Mouse (Mus musculus): ENCODE results near the gene 6030468B19Rik.
A peak's percentile ranks its signal among the peaks of the same experiment; 100 is the strongest.
"Not testable (repeated sequence)": the region's sequence is repeated elsewhere in the genome, so short reads cannot be mapped to it uniquely, and the experiment has no call there.

6030468B19Rik gene

DNA sequence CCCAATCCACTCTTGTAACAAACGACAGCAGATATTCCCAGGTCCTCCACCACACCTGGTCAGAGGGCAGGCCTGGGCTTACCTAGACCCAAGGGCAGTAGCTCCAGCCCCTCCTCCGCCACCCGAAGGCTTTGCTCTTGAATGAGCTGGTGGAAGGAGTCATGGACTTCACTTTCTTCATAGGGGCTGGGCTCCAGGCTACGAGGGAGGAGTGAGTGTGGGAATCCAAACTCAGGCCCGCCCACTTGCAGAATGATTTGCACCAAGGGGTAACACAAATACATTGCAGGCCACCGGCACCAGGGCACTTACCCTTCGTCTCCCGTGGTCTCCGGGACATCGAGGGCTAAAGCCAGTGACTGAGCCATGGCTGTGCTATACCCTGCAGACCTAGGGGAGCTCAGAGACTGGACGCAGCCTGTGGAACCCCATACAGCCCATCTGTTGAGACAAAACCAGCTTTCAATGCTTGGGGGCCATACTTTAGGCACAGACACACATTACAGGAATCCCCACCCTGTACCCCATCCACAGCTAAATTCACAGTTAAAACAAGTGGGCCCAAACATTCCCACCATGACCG is 18.5 kb upstream of the 6030468B19Rik start:
- no peak for DNase-seq (ENCODE audit: low spot score)

DNA sequence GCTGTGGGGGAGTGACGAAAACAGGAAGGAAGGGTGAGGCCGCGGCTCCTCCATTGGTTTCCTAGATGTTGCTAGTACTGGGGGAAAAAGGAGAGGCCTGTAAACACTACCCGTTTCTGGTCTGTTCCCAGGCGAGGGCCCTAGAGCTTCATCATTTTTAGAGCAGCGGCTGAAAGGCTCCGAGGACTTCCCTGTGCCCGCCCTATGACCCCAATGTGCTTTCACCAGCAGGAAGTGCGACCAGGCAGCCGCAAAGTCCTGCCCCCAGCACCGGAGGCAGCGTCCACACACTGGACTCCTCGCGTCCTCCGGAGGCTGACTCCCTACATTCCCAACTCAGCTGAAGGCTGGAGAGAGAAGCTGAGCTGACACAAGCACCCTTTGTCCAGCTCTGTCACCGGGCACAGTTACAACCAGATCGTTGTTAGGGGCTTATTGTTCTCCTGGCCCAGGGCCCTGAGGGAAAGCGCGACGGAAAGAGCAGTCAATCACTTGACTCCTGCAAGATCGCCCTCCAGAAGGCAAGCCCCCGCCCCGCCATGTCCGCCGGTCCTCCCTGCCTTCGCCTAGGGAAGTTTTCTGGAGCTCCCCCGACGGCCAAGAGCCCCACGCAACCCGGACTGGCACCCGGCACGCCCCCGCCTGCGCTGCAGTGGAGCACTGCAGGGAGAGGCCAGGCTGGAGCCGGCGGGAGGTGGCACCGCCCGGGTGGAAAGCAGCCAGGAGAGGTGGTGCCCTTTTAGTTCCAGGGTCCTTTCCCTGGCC is 17.8 kb upstream of the 6030468B19Rik start:
- peak; percentile 51 for DNase-seq (ENCODE audit: low spot score)

DNA sequence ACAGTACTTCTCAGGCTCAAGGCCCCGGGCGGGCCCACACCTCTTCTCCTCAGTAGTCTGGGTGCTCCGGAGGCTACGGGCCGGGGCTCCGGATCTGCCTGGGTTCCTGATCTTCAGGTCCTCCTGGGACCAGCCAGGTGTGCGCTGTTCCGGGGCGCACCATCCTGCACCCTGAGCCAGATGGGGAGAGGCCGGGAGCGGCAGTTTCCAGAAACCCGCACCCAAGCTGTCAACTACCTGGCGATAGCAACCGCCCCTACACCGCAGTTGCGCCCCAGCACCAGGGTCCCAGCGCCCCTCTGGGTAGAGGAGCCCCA is 17.3 kb upstream of the 6030468B19Rik start:
- DNase-seq (ENCODE audit: low spot score) = no peak

DNA sequence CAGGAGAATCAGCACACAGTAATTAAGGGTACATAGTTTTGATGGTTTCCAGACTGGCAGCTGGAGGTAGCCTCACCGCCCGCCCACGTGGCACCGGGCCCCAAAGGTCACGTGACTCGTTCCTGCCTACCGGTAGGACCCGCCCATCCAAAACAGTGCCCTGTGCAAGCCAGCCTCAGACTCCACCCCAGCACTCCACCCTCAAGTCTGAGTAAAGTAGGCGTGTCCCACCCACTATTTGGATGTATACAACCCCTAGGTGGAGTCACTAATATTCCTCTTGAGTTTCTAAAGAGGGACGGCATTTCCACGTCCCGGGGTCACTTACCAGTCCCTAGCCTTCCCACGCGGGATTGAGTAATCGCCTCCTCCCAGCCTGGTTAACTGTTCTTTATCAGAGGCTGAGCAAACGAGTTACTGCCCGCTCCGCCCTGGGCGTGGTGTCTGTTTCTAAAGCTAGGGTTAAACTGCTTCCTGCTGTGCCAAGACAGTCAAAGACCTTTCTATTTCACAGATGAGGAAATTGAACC is 16.8 kb upstream of the 6030468B19Rik start:
- peak; percentile 75 for DNase-seq (ENCODE audit: low spot score)

DNA sequence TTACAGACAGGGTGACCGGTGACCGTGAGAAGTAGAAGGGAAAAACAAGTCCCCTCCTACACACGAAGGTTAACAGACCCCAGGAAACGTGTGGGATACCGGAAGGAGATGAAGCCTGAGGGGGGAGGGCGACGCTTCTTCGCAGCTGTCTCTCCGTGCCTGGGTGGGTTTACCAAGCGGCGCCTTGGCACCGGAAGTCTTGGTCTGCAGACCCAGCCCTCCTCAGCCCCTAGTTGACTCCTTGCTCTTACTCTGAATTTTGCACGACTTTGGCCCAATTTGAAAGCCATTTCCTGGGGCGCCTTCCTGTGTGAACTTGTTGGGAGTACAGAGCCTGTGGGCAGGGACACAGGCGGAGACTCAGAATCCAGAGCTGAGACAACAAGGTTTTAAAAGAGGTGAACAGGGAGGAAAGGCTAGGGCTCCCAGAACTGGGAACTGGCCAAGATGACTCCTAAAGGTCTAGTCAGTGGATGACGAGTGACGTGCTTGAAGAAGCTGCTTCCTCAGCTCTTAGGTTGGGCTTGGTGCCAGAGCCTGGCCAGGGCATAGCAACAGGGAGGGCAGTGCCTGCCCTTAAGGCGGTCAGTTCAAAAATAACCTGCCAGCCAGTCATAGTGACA is 16.1 kb upstream of the 6030468B19Rik start:
- DNase-seq (ENCODE audit: low spot score) = no peak

DNA sequence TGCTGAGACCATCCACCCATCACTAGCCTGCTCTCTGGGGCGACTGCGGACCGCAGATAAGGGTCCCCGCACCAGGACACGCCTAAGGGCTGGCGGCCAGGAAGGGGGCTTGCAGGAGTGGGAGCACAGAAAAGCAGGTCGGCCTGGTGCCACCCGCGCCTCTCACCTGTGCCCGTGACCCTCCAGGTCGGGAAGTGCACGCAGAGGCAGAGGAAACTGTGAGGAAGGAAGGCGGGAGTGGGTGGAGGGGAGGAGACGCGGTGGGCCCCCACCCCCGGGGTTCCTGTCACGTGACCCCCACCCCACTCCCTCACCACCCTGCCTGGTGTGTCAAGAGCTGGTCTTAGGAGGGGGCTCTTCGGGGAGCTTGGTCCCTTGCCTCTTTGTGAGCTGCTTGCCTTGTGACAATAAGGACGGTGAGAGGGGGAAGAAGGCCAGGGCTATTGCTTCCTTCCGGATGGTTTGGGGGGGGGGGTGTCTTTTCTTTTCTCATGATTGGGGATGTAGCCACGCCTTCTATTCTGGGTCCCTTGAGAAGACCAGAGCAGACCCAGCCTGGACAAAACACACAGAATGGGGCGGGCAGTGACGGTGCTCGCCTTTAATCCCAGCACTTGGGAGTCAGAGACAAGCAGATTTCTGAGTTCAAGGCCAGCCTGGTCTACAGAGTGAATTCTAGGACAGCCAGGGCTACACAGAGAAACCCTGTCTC is 15.3 kb upstream of the 6030468B19Rik start, which contains the start of the genes Tmc8 and Tmc6:
Tmc8 (plus strand) TSS at position 84 of the 712 bp plus-strand sequence.
Tmc6 (minus strand) TSS at position 206 of the 712 bp plus-strand sequence.
- DNase-seq (ENCODE audit: low spot score) = no peak

DNA sequence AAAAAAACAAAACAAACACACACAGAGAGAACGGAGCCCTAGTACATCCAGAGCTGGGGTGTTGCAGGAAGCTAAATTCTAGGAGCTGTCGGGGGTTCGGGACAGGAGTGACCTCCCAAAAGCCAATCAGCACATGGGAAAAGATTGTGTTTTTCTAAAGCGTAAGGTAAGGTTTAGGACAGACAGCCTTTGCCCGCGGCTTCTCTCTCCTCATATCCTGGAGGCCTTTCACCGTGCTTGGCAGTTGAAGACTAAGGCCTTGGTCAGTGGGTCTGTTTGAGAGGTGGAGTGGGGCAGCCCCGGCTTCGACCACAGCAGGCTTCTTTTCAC is 14.8 kb upstream of the 6030468B19Rik start:
- no peak for DNase-seq (ENCODE audit: low spot score)

DNA sequence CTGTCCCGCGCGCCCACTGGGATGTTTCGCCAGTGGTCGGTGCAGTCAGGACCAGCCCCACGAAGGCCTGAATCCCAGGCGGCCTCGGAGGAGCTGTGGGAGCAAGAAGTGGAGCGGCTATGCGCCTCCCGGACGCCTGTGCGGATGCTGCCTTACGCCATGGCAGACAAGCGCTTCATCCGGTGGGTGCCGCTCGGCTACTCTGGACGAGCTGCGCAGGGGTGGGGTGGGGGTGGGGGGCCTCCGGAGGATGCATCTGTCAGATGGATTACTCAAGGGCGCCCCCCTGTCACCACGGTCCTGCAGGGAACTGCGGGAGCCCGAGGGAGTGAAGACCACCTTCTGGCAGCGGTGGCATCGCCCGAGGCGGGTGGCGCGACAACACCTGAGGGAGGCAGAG is 14.4 kb upstream of the 6030468B19Rik start:
- DNase-seq (ENCODE audit: low spot score) = no peak

DNA sequence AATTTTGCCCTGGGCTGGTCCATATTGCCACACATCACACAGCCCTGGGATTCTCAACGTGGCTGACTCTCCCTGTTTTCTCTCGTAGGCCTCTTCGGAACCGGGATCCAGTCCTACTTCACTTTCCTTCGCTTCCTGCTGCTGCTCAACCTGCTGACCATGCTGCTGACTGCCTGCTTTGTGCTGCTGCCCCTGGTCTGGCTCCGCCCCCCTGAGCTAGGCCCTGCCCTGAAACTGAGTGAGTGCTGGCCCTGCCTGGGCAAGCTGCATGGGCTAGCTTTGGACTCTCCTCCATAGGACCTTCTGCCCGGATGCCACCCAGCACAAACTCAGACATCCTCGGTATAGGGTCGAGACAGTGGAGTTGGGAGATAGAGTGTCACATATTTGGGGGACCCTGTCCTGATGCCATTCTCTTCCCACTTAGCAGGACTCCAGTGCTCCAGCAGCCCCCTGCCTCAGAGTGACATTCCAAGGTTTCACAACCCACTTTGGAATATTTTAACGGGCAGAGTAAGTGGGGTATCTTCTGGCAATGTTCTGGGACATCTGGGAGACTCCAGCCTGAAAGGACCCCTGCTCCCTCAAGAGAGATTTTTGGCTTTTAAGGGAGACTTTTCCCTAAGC is 13.7 kb upstream of the 6030468B19Rik start:
- DNase-seq (ENCODE audit: low spot score) = no peak

DNA sequence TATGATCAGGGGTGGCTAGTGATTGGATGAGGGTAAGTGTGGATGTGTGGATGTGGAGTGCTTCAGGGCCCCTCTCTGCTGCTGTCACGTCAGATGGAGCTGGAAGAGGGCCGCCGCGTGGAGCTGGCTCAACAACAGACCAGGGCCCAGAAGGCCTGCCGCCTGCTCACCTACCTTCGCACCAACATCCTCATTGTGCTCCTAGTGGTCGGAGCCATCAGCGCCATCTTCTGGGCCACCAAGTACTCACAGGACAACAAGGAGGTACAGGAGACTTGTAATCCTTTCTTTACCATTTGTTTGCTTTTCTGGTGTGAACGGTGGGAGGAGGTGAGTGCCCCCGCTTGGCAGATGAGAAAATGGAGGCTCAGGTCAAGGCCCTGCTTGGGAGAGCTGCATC is 11.2 kb upstream of the 6030468B19Rik start:
- DNase-seq (ENCODE audit: low spot score) = no peak

DNA sequence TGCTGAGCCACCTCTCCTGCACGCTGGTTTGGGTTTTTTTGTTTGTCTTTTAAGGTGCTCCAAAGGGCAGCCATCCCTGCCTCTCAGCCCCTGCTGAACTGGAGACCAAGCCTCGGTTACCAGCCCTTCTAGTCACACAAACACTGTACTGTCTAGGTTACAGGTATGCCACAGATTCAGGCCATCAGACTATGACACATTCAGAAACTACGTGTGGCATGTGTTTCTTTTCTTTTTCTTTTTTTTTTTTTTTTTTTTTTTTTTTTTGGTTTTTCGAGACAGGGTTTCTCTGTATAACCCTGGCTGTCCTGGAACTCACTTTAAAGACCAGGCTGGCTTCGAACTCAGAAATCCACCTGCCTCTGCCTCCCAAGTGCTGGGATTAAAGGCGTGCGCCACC is 9.0 kb upstream of the 6030468B19Rik start:
- DNase-seq (ENCODE audit: low spot score) = not testable (repeated sequence)

DNA sequence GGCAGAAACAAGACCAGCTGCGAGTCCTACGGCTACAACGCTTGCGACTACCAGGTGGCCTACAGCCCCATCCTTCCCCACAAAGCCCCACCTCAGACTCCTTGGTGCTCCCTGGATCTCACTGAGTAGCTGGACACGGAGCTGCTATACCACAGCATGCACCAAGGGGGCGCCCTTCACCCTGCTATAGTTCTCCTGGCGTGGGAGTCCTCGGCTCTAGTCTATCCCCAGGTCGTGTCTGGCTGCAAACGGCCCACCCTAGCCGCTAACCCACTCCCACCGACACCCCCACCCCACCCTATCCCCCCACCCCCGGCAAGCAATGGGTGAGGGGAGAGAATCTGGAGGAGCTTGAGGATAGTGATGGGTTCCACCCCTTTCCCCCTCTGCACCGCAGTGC is 7.2 kb upstream of the 6030468B19Rik start:
- peak; percentile 69 for DNase-seq (ENCODE audit: low spot score)

DNA sequence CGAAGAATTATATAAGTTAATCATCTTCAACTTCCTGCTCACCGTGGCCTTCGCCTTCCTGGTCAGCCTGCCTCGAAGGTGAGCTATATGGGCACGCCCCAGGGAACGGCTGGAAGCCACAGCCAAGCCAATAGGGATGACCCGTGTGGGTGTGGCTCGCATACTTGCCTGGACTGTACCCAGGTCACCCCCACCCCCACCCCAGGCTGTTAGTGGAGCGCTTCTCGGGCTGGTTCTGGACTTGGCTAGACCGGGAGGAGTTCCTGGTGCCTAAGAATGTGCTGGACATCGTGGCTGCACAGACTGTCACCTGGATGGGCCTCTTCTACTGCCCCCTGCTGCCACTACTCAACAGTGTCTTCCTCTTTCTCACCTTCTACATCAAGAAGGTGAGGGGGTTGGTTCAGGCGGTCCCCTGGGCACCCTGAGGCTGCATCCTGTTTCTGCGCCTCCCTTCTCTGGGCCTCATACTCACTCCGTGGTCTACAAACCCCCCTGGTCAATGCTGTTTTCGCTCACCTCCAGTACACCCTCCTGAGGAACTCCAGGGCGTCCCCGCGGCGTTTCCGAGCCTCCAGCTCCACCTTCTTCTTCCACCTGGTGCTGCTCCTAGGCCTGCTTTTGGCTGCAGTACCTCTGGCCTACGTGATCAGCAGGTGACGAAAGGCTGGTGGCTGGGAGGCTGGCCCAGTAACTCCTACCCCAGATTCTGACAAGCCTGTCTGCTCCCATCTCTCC is 6.6 kb upstream of the 6030468B19Rik start:
- DNase-seq (ENCODE audit: low spot score) = no peak

DNA sequence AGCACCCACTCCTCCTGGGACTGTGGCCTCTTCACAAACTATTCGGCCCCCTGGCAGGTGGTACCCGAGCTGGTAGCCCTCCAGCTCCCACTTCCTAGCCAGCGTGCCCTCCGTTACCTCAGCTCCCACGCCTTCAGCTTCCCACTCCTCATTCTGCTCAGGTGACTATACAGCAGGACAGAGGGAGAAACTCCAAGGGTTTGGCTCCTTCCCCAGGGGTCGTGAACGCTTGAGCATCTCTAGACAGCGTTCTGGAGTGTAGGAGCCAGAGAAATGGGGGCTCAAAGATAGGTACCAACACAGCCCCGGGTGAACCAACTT is 6.1 kb upstream of the 6030468B19Rik start:
- DNase-seq (ENCODE audit: low spot score) = no peak

DNA sequence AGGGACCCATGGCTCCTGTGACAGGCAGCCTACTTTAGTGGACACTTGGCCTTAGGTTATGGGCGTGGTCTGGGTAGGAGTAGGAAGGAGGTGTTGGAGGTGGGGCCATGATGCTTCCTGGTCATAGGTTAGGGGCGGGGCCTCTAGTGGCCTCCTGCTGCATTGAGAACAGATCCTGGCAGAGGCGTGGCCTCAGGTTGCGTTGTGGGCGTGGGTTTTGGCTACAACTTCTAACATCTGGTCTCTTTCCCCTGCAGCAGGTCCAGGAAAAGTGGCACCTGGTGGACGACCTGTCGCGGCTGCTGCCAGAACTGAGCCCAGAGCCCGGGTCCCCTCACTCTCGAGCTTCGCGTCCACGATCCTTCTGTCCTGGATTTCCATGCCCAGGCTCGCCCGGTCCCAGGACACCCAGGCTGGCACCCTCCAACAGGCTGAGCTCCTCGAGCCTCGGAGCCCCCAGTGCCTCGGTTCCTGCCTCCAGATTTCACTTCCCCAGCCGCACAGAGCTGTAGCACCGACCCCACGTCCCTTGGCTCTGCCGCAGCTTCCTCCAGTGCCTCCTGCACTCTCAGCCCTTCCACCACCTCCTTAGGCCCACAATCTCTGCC is 5.1 kb upstream of the 6030468B19Rik start:
- DNase-seq (ENCODE audit: low spot score) = no peak

DNA sequence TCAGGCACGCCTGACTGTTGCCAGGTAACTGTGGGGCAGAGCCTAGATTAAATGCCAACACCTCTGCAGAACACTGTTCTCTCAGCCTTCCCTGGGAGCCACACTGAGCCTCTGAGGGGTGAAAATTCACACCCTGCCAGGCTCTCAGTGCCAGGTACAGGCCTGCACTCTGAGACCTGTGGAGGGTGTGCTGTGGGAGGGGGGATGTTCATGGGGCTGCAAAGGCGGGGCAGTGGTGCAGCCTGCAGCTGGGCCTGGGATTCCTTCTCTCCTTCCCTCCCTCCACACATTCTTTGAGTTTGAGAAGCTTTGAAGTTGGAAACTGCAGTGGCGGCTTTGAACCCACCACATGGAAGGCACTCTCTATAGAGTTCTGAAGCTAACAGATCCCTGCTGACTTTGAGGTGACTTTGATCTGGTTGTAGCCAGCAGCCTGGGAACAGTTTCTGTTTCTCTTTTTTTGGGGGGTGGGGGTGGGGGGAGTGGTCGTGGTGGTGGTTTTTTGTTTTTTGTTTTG is 3.4 kb upstream of the 6030468B19Rik start:
- DNase-seq (ENCODE audit: low spot score) = no peak

DNA sequence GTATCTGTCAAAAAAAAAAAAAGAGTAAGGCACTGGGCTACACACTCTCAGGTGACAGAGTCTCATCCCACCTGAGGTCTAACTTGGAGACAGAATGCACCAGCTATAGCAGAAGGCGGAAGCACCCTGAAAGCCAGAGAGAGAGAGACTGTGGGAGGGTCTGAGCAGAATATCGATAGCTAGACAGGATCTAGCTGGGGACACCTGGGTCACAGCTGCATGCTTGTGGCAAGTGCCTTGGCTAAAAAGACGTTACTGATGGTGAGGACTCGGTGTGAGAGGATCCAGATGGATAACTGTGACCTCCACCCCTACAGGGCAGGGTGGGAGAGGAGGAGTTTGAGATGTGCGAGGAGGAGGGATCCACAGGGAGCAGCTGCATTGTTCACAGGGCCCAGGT is 506 bp upstream of the 6030468B19Rik start:
- DNase-seq (ENCODE audit: low spot score) = no peak

DNA sequence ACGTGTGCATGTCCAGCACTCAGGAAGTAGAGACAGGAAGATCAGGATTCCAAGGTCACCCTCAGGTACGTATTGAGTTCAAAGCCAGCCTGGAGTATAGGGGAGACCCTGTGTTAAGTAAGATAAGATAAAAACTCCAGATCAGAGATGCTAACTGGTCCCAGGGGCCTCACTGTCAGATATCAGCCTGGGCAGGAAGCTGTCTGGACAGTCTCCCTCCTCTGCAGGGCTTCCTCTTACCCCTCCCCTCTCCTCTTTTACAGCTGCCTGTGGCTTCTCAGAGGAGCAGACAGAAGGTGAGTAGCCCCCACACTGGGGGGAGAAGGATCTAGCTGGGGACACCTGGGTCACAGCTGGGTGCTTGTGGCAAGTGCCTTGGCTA is 691 bp downstream of the 6030468B19Rik start:
- DNase-seq (ENCODE audit: low spot score) = no peak

DNA sequence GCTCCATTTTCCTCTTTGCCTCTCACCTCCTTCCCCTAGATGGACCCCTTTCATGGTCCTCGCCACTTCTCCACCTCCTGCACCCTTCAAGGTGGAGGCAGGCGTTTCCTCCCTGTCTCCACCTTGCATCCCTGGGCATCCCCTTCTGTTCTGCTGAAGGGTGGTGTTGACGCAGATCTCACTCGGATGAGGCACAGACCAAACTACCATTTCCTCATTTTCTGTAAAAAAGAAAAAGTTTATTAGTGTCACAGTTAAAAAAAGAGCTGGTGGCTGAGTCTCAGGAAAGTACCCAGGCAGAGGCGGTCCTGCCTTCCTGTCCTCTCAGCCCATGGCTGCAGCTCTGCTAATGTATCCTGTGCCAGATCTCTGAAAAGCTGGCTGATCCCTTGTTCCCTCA is 1.7 kb downstream of the 6030468B19Rik start:
- no peak for DNase-seq (ENCODE audit: low spot score)

DNA sequence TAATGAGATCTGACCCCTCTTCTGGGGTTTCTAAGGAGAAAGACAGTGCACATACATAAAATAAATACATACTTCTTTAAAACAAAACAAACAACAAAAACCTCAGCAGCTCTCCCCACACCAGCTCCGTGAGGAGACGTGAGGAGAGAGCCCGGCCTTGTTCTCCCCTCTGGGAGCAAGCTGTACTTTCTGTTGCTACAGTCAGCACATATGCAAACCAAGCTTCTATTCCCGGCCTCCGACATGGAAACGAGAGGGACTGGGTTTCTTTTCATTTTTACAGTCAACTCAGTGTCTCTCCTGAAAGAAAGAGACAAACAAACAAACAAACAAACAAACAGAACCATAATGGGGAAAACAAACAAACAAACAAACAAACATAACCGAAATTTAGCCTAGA is 2.6 kb downstream of the 6030468B19Rik start:
- DNase-seq (ENCODE audit: low spot score) = no peak

DNA sequence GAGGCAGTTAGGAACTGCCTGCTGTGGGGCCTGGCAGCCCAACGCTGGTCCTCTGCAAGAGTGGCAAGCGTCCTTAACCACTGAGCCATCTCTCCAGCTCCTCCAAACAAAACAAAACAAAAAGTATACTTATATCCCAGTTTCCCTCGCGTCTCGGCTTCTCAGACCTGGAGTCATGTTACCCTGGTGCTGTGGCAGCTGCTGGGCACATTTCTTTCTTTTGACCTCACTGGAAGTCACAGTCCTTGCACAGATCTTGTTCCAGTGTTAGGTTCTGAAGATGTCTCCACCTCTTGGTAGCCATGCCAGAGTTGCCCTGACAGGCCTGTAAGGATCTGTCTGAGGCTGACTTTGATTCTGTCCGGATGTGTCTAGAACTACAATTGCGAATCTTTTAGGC is 4.2 kb downstream of the 6030468B19Rik start:
- no peak for DNase-seq (ENCODE audit: low spot score)

Measured in ovary, postnatal 14 days (tissue).